Mouse (Mus musculus) ES-Bruce4 (cell line): ENCODE data around the gene St13.

Experiments used
- CTCF ChIP-seq: IDR thresholded peaks from one replicate; pipeline ENCODE4 v1.8.1; 2011; ENCODE audit warnings: low read depth, low read length
- EP300 ChIP-seq: IDR thresholded peaks from 2 replicates; pipeline ENCODE4 v1.6.1; 2011; ENCODE audit warnings: low read depth, low read length; ENCODE audit not compliant: insufficient read depth
- POLR2A ChIP-seq: IDR thresholded peaks from one replicate; pipeline ENCODE4 v1.8.1; 2011; ENCODE audit warnings: low read length; ENCODE audit not compliant: insufficient read depth

DNA sequence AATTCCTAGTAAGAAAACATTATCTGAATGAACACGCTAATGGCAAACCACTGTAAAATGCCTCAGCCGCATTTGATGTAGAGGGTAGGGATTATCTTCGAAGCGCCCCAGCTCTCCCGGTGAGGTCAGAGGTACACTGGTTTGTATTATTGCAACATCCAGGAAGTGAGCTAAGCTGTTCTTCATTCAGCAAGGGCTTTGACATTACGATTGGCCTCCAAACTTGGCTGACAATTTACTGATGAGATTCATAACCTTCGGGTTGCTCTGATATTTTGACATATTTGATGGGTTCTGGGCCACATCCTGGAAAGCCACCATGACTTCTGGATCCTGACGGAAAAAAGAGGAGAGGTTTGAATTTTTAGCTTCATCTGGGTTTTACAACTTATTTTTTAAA lies 34.6 kb downstream of the St13 start:
- no peak for TF ChIP-seq EP300
- no peak for TF ChIP-seq CTCF
- no peak for TF ChIP-seq POLR2A
